In the genomic region with DNA sequence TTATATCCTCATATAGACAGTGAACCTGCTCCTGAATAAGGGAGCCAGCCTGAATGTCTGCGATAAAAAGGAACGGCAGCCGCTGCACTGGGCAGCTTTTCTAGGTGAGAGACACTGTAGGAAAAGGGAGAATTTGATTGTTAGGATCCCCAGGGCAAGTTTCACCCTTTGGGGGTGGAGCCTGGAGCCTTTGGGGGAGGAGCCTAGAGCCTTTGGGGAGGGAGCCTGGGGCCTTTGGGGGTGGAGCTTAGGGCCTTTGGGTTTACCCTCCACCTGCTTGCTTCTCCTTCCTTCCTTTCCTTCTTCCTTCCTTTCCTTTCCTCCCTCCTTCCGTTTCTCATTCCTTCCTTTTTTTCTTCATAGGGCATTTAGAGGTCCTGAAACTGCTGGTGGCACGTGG, we compare ENCODE assay signal across 13 mouse cellular contexts. TPM values are rescaled to one million over a fixed set of nuclear protein-coding genes. Genes with fewer than 3 reads are reported as not detected.
DNase-seq lines count a peak whose midpoint lies in the region; ATAC-seq and TF ChIP-seq lines count a peak whose summit lies in the region.
"Had no signal": no experiment of that assay in that cellular context is flagged by ENCODE, and none has a peak within 500 bp of the region (broad histone marks: within the 10 kb centered on the region; RNA-seq: fewer than 3 reads in every experiment).

No protein-coding gene starts in this region.

- no peaks in the 10 kb centered on the region for H3K27me3 ChIP-seq in liver, embryonic 11.5 days (replicated peaks; ENCODE audit: control insufficient read depth, insufficient read depth, low read length)
- H3K27me3 ChIP-seq in MEL (ENCODE audit: control insufficient read depth in 1 of 2, insufficient read depth in 2 of 2, low read length in 2 of 2), result no peaks in the 10 kb centered on the region
- H3K27me3 ChIP-seq in heart, embryonic 11.5 days (ENCODE audit: control insufficient read depth, insufficient read depth, low read length), result no peaks in the 10 kb centered on the region
- H3K27me3 ChIP-seq: limb, embryonic 15.5 days; midbrain, embryonic 12.5 days had no signal

- no peak overlapping the region for H3K4me2 ChIP-seq in liver, embryonic 11.5 days
- H3K4me2 ChIP-seq in heart, embryonic 11.5 days, result no peak overlapping the region
- H3K4me2 ChIP-seq: limb, embryonic 15.5 days; midbrain, embryonic 12.5 days had no signal

- intact Hi-C loops in left cerebral cortex, postnatal 25 days (cut with DNase I), result no loop called here

- no peak for ATAC-seq in liver, embryonic 11.5 days (replicated peaks; ENCODE audit: low FRiP score)
- ATAC-seq in common myeloid progenitor, adult 5-6 weeks (replicated peaks; ENCODE audit: low read depth, poor library complexity, severe bottlenecking), result 0 out of 2 replicates have a peak, but pooled peaks have one; percentile 36
- peak; percentile 66 for ATAC-seq in megakaryocyte-erythroid progenitor cell, adult 5-6 weeks (replicated peaks; ENCODE audit: low FRiP score, low TSS enrichment, poor library complexity, severe bottlenecking)
- ATAC-seq in heart, embryonic 11.5 days (replicated peaks; ENCODE audit: insufficient number of reproducible peaks, low FRiP score, low TSS enrichment), result no peak

- H3K9me3 ChIP-seq in liver, embryonic 11.5 days (ENCODE audit: control insufficient read depth, low read length), result no peaks in the 10 kb centered on the region
- no peaks in the 10 kb centered on the region for H3K9me3 ChIP-seq in MEL (replicated peaks; ENCODE audit: insufficient read depth, low read length)
- H3K9me3 ChIP-seq in heart, embryonic 11.5 days (replicated peaks; ENCODE audit: control insufficient read depth, low read length), result no peaks in the 10 kb centered on the region
- H3K9me3 ChIP-seq: limb, embryonic 15.5 days; midbrain, embryonic 12.5 days had no signal

- peaks cover 46% of the 10 kb centered on the region for H3K36me3 ChIP-seq in liver, embryonic 11.5 days (ENCODE audit: control insufficient read depth, insufficient read depth, low read length)
- peaks cover 3 to 7% of the 10 kb centered on the region in 2 experiments for H3K36me3 ChIP-seq in MEL (ENCODE audit: control insufficient read depth in 1 of 2, insufficient read depth in 2 of 2, low read length in 2 of 2)
- peaks cover 42% of the 10 kb centered on the region for H3K36me3 ChIP-seq in heart, embryonic 11.5 days (ENCODE audit: control insufficient read depth, insufficient read depth, low read length)

- no peak overlapping the region for H3K9ac ChIP-seq in liver, embryonic 11.5 days (ENCODE audit: low read depth, low read length)
- H3K9ac ChIP-seq in MEL (ENCODE audit: control insufficient read depth, low read depth, low read length, poor library complexity, severe bottlenecking), result no peak overlapping the region
- H3K9ac ChIP-seq in heart, embryonic 11.5 days (ENCODE audit: low read depth, low read length), result no peak overlapping the region
- H3K9ac ChIP-seq: limb, embryonic 15.5 days; midbrain, embryonic 12.5 days had no signal

- no peak for TF ChIP-seq RAD21 in MEL (IDR thresholded peaks at IDR 0.05; ENCODE audit: low read depth, low read length)

- no peak for TF ChIP-seq EP300 in MEL (IDR thresholded peaks at IDR 0.05; ENCODE audit: low read depth in 1 of 2, low read length in 2 of 2)

- DNase-seq in liver (peak; percentile 66), MEL (ENCODE audit: low read depth, low spot score) (peak; percentile 55)
- DNase-seq in liver, embryonic 11.5 days (ENCODE audit: low spot score), result no peak
- no peak for DNase-seq in spleen, postnatal 36 days (ENCODE audit: low spot score in 2 of 2)
- no peak for DNase-seq in left cerebral cortex, postnatal 25 days (ENCODE audit: low spot score in 2 of 2)

- no peak for TF ChIP-seq CTCF in MEL (IDR thresholded peaks at IDR 0.05 in 2 of 3, conservative IDR thresholded peaks at IDR 0.05 in 1 of 3; ENCODE audit: control insufficient read depth in 1 of 3, insufficient read depth in 1 of 3, low read depth in 2 of 3, low read length in 3 of 3, poor library complexity in 1 of 3, severe bottlenecking in 1 of 3)

- no peak overlapping the region for H3K27ac ChIP-seq in liver, embryonic 11.5 days (ENCODE audit: low read depth, low read length)
- no peak overlapping the region for H3K27ac ChIP-seq in MEL (ENCODE audit: control insufficient read depth, low read depth, low read length)
- no peak overlapping the region for H3K27ac ChIP-seq in heart, embryonic 11.5 days (ENCODE audit: low read depth, low read length)
- H3K27ac ChIP-seq: layer of hippocampus, adult 2 months; limb, embryonic 15.5 days; midbrain, embryonic 12.5 days had no signal

- WGBS in liver, embryonic 11.5 days, result 91% methylated on average over 5 of the region's 5 CpGs
- WGBS in heart, embryonic 11.5 days (ENCODE audit: insufficient replicate concordance), result 84% methylated on average over 5 of the region's 5 CpGs

- H3K4me3 ChIP-seq in liver, embryonic 11.5 days (ENCODE audit: low read depth, low read length), result no peak overlapping the region
- no peak overlapping the region for H3K4me3 ChIP-seq in MEL (ENCODE audit: control insufficient read depth in 1 of 2, insufficient read depth in 1 of 2, low read depth in 2 of 2, low read length in 2 of 2)
- no peak overlapping the region for H3K4me3 ChIP-seq in heart, embryonic 11.5 days (ENCODE audit: low read depth, low read length)
- H3K4me3 ChIP-seq: layer of hippocampus, adult 2 months; limb, embryonic 15.5 days; midbrain, embryonic 12.5 days had no signal

- peaks cover 22% of the 10 kb centered on the region for H3K79me2 ChIP-seq in MEL (ENCODE audit: control insufficient read depth, insufficient read depth, low read length, poor library complexity)

- H3K4me1 ChIP-seq in liver, embryonic 11.5 days (replicated peaks; ENCODE audit: control insufficient read depth, insufficient read depth, low read length), result peaks cover 22% of the 10 kb centered on the region
- H3K4me1 ChIP-seq in MEL (ENCODE audit: control insufficient read depth in 1 of 2, insufficient read depth in 2 of 2, low read length in 2 of 2), result peaks cover 0 to 7% of the 10 kb centered on the region in 2 experiments; a peak in 2 of 4 replicates
- H3K4me1 ChIP-seq in heart, embryonic 11.5 days (ENCODE audit: control insufficient read depth, insufficient read depth, low read length), result peaks cover 14% of the 10 kb centered on the region

- TF ChIP-seq POLR2A in MEL (IDR thresholded peaks at IDR 0.05; ENCODE audit: control insufficient read depth in 1 of 2, insufficient read depth in 1 of 2, low read depth in 1 of 2, low read length in 2 of 2, poor library complexity in 1 of 2), result no peak

RNA-seq across cellular contexts. Expression of a gene that starts 3.6 kb away (rescaled TPM):
- polyA plus RNA-seq in liver, embryonic 11.5 days (2014; fragmentation: Nextera tagmentation; extraction: Ambion mirVana), result 12.2 and 13.4 TPM in 2 replicates
- total RNA-seq in MEL (2012; rRNA removed), result 9.5 and 10.0 TPM in 2 replicates
- polyA plus RNA-seq in MEL (2012; ENCODE audit: insufficient read depth in 1 of 2, insufficient read length in 2 of 2, low read depth in 1 of 2, low replicate concordance in 2 of 2, missing spikeins in 1 of 2), result 10 to 100 TPM in 1 of 2 experiments, not detected in 1; 39.9 TPM
- total RNA-seq in common myeloid progenitor, adult 5-6 weeks (2017), result 9.8 and 17.4 TPM in 2 replicates
- total RNA-seq in megakaryocyte-erythroid progenitor cell, adult 5-6 weeks (2014; fragmentation: Nextera tagmentation), result 62.2 and 68.5 TPM in 2 replicates
- total RNA-seq in megakaryocyte-erythroid progenitor cell, adult 5-6 weeks (2017), result 8.3 and 11.7 TPM in 2 replicates
- total RNA-seq in left cerebral cortex, postnatal 25 days (2021), result 10 to 100 TPM; 65.1 to 68.9 TPM
- 9.3 and 11.7 TPM in 2 replicates for polyA plus RNA-seq in heart, embryonic 11.5 days (2014; fragmentation: Nextera tagmentation; extraction: Ambion mirVana)

RNA-seq across cellular contexts. Expression of a gene that starts 11.8 kb away (rescaled TPM):
- polyA plus RNA-seq in liver, embryonic 11.5 days (2014; fragmentation: Nextera tagmentation; extraction: Ambion mirVana), result 8.4 and 10.5 TPM in 2 replicates
- 6.8 and 7.7 TPM in 2 replicates for total RNA-seq in MEL (2012; rRNA removed)
- polyA plus RNA-seq in MEL (2012; ENCODE audit: insufficient read depth in 1 of 2, insufficient read length in 2 of 2, low read depth in 1 of 2, low replicate concordance in 2 of 2, missing spikeins in 1 of 2), result 10 to 100 TPM in 1 of 2 experiments, not detected in 1; 14.1 TPM
- 6.4 and 11.8 TPM in 2 replicates for total RNA-seq in common myeloid progenitor, adult 5-6 weeks (2017)
- 12.9 and 16.8 TPM in 2 replicates for total RNA-seq in megakaryocyte-erythroid progenitor cell, adult 5-6 weeks (2014; fragmentation: Nextera tagmentation)
- total RNA-seq in megakaryocyte-erythroid progenitor cell, adult 5-6 weeks (2017), result 8.8 and 10.9 TPM in 2 replicates
- 10 to 100 TPM; 60.4 to 63.8 TPM for total RNA-seq in left cerebral cortex, postnatal 25 days (2021)
- polyA plus RNA-seq in heart, embryonic 11.5 days (2014; fragmentation: Nextera tagmentation; extraction: Ambion mirVana), result 12.6 and 14.0 TPM in 2 replicates

RNA-seq across cellular contexts. Expression of a gene that starts 20.5 kb away (rescaled TPM):
- 16.5 and 17.6 TPM in 2 replicates for polyA plus RNA-seq in liver, embryonic 11.5 days (2014; fragmentation: Nextera tagmentation; extraction: Ambion mirVana)
- total RNA-seq in MEL (2012; rRNA removed), result not detected in 2 replicates
- polyA plus RNA-seq in MEL (2012; ENCODE audit: insufficient read depth in 1 of 2, insufficient read length in 2 of 2, low read depth in 1 of 2, low replicate concordance in 2 of 2, missing spikeins in 1 of 2), result not detected
- total RNA-seq in common myeloid progenitor, adult 5-6 weeks (2017), result not detected in 2 replicates
- total RNA-seq in megakaryocyte-erythroid progenitor cell, adult 5-6 weeks (2014; fragmentation: Nextera tagmentation), result not detected in 2 replicates
- total RNA-seq in megakaryocyte-erythroid progenitor cell, adult 5-6 weeks (2017), result not detected in 2 replicates
- total RNA-seq in left cerebral cortex, postnatal 25 days (2021), result under 1 TPM; 0.30 to 0.32 TPM
- polyA plus RNA-seq in heart, embryonic 11.5 days (2014; fragmentation: Nextera tagmentation; extraction: Ambion mirVana), result 0.52 TPM in 1 of 2 replicates, not detected in the other
- total RNA-seq: hematopoietic stem cell, adult 5-6 weeks; neutrophil, adult 5-6 weeks had no signal
- polyA plus RNA-seq: midbrain, embryonic 12.5 days had no signal

RNA-seq across cellular contexts. Expression of a gene that starts 30.7 kb away (rescaled TPM):
- 101 and 104 TPM in 2 replicates for polyA plus RNA-seq in liver, embryonic 11.5 days (2014; fragmentation: Nextera tagmentation; extraction: Ambion mirVana)
- 33.7 and 39.9 TPM in 2 replicates for total RNA-seq in MEL (2012; rRNA removed)
- 100 to 1,000 TPM; 166 to 249 TPM for polyA plus RNA-seq in MEL (2012; ENCODE audit: insufficient read depth in 1 of 2, insufficient read length in 2 of 2, low read depth in 1 of 2, low replicate concordance in 2 of 2, missing spikeins in 1 of 2)
- total RNA-seq in common myeloid progenitor, adult 5-6 weeks (2017), result 45.7 and 64.8 TPM in 2 replicates
- 63.0 and 130 TPM in 2 replicates for total RNA-seq in megakaryocyte-erythroid progenitor cell, adult 5-6 weeks (2014; fragmentation: Nextera tagmentation)
- 54.4 and 98.8 TPM in 2 replicates for total RNA-seq in megakaryocyte-erythroid progenitor cell, adult 5-6 weeks (2017)
- 10 to 100 TPM; 87.8 to 89.7 TPM for total RNA-seq in left cerebral cortex, postnatal 25 days (2021)
- 61.6 and 70.8 TPM in 2 replicates for polyA plus RNA-seq in heart, embryonic 11.5 days (2014; fragmentation: Nextera tagmentation; extraction: Ambion mirVana)

RNA-seq across cellular contexts. Expression of a gene that starts 30.9 kb away (rescaled TPM):
- 19.1 and 20.4 TPM in 2 replicates for polyA plus RNA-seq in liver, embryonic 11.5 days (2014; fragmentation: Nextera tagmentation; extraction: Ambion mirVana)
- total RNA-seq in MEL (2012; rRNA removed), result 25.4 and 28.1 TPM in 2 replicates
- 10 to 100 TPM in 1 of 2 experiments, not detected in 1; 27.4 TPM for polyA plus RNA-seq in MEL (2012; ENCODE audit: insufficient read depth in 1 of 2, insufficient read length in 2 of 2, low read depth in 1 of 2, low replicate concordance in 2 of 2, missing spikeins in 1 of 2)
- total RNA-seq in common myeloid progenitor, adult 5-6 weeks (2017), result 13.0 and 13.5 TPM in 2 replicates
- 20.9 and 21.6 TPM in 2 replicates for total RNA-seq in megakaryocyte-erythroid progenitor cell, adult 5-6 weeks (2014; fragmentation: Nextera tagmentation)
- total RNA-seq in megakaryocyte-erythroid progenitor cell, adult 5-6 weeks (2017), result 8.8 and 12.9 TPM in 2 replicates
- 10 to 100 TPM; 76.7 to 78.6 TPM for total RNA-seq in left cerebral cortex, postnatal 25 days (2021)
- 24.5 and 24.8 TPM in 2 replicates for polyA plus RNA-seq in heart, embryonic 11.5 days (2014; fragmentation: Nextera tagmentation; extraction: Ambion mirVana)

Comparison
In these comparisons a context has a peak if more than half of its experiments do, and no peak if none do; other contexts are left out.
1. DNase-seq: peak in liver (single experiment) and MEL (single experiment); none in liver, embryonic 11.5 days (single experiment), spleen, postnatal 36 days (0 of 2) and left cerebral cortex, postnatal 25 days (0 of 2).
2. ATAC-seq: peak in common myeloid progenitor, adult 5-6 weeks (single experiment) and megakaryocyte-erythroid progenitor cell, adult 5-6 weeks (single experiment); none in liver, embryonic 11.5 days (single experiment) and heart, embryonic 11.5 days (single experiment).